Mouse (Mus musculus) heart, postnatal 0 days (tissue): ENCODE data around the gene Hist2h3b. TPM values are rescaled to one million over a fixed set of nuclear protein-coding genes. Genes with fewer than 3 reads are reported as not detected.

ENCODE experiments used
- ATAC-seq: fragments of 200-750 bp; cut with Nextera tagmentation; 2 replicates; pipeline ENCODE4 v1.8.0; 2017; ENCODE audit warnings: low read depth, moderate number of reproducible peaks, moderate library complexity; ENCODE audit not compliant: insufficient read depth
- DNase-seq: peaks from one replicate; pipeline ENCODE4 v3.0.0-alpha.2; 2016; ENCODE audit warnings: low spot score
- H3K27ac ChIP-seq: fragments of 300-500 bp; sonication (generic); 2 replicates; pipeline ENCODE4 v1.5.1; 2014; ENCODE audit warnings: low read depth, mild to moderate bottlenecking
- H3K27me3 ChIP-seq: fragments of 300-500 bp; sonication (generic); 2 replicates; pipeline ENCODE4 v1.6.1; 2014; ENCODE audit warnings: low read length, mixed read lengths; ENCODE audit not compliant: control insufficient read depth, insufficient read depth
- H3K36me3 ChIP-seq: fragments of 300-500 bp; sonication (generic); replicated peaks from 2 replicates; pipeline ENCODE4 v1.6.1; 2014; ENCODE audit warnings: low read length, mixed read lengths; ENCODE audit not compliant: control insufficient read depth, insufficient read depth
- H3K4me1 ChIP-seq: fragments of 300-500 bp; sonication (generic); 2 replicates; pipeline ENCODE4 v1.6.1; 2014; ENCODE audit warnings: antibody characterized with exemption; ENCODE audit not compliant: control insufficient read depth, insufficient read depth
- H3K4me2 ChIP-seq: fragments of 300-500 bp; sonication (generic); 2 replicates; pipeline ENCODE4 v1.6.1; 2014; ENCODE audit warnings: low read depth, mild to moderate bottlenecking, low read length, moderate library complexity
- H3K4me3 ChIP-seq: fragments of 300-500 bp; sonication (generic); 2 replicates; pipeline ENCODE4 v1.5.1; 2014; ENCODE audit warnings: low read depth, low read length
- H3K9ac ChIP-seq: fragments of 300-500 bp; sonication (generic); replicated peaks from 2 replicates; pipeline ENCODE4 v1.6.1; 2014; ENCODE audit warnings: low read depth, low read length, mixed read lengths
- H3K9me3 ChIP-seq: fragments of 300-500 bp; sonication (generic); replicated peaks from 2 replicates; pipeline ENCODE4 v1.6.1; 2016; ENCODE audit warnings: low read length; ENCODE audit not compliant: control insufficient read depth
- CTCF ChIP-seq: IDR thresholded peaks from 2 replicates; pipeline ENCODE4 v1.5.1; 2016; ENCODE audit warnings: antibody characterized with exemption, control low read depth, low read depth
- EP300 ChIP-seq: IDR thresholded peaks from 2 replicates; pipeline ENCODE4 v1.6.1; 2016; ENCODE audit warnings: antibody characterized with exemption, low read depth
- WGBS: fragments of 180-500 bp; shearing (Covaris S2); extraction: QIAGEN DNeasy Blood & Tissue Kit; methylation state at CpG from one replicate; pipeline ENCODE4 v1.1.7; 2014; 5-methylcytosine and 5-hydroxymethylcytosine counted together
- polyA plus RNA-seq: library from polyadenylated mRNA; unstranded; fragments of >200 nt; fragmentation: Nextera tagmentation; extraction: Ambion mirVana; gene quantifications from 2 replicates; pipeline ENCODE4 v1.2.1, GENCODE M21; 2015
- total RNA-seq: library from RNA; depleted of rRNA; stranded (reverse); fragments of >200 nt; gene quantifications from 2 replicates; pipeline ENCODE4 v1.2.3, GENCODE M21; 2014; ENCODE audit warnings: low replicate concordance

Gene Hist2h3b
- total and polyA plus RNA-seq, 2 experiments from 2014 or later: 13.1 to 1,066 TPM

GRCm38 (mm10) chr3:96221640-96222038 is 46.8 kb upstream of the Hist2h3b start:
- no peaks in the 10 kb centered on the region for H3K36me3 ChIP-seq
- H3K9ac ChIP-seq: peak overlapping the region; percentile 83
- ATAC-seq: no peak
- 25% methylated on average over 9 of the region's 9 CpGs for WGBS
- peak overlapping the region; percentile 64 for H3K4me3 ChIP-seq
- peak overlapping the region; percentile 96 for H3K27ac ChIP-seq
- no peak for TF ChIP-seq CTCF
- TF ChIP-seq EP300: no peak
- no peaks in the 10 kb centered on the region for H3K27me3 ChIP-seq
- DNase-seq: no peak
- H3K4me1 ChIP-seq: peaks cover 32% of the 10 kb centered on the region
- H3K9me3 ChIP-seq: no peaks in the 10 kb centered on the region
- peak overlapping the region; percentile 82 for H3K4me2 ChIP-seq

DNA sequence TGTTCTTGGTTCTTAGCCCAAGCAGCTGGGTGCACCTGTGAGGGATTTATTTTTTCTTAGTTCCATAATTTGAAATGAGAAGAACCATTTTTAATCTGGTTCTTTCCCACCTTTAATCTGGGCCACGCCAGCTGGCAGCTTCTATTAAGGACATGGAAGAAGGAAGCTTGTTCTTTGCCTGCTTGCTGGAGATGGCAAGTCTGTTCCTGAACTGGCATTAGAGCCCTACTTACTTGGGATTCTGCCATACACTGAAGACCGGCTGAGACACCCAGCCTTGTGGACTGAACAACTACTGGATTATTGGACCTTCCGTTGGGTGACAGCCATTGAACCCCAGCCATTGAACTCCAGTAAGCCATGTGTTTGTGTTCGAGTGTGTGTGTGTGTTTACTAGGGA is 45.7 kb upstream of the Hist2h3b start:
- Histone ChIP-seq H3K4me1 (peaks cover 32% of the 10 kb centered on the region), H3K27ac (no peak overlapping the region), H3K9me3 (no peaks in the 10 kb centered on the region), H3K36me3 (no peaks in the 10 kb centered on the region), H3K4me3 (no peak overlapping the region), H3K4me2 (peak overlapping the region; percentile 82), H3K9ac (no peak overlapping the region), H3K27me3 (no peaks in the 10 kb centered on the region)
- WGBS: 87% methylated on average over 4 of the region's 4 CpGs
- DNase-seq (no peak), ATAC-seq (no peak)
- TF ChIP-seq CTCF: no peak
- no peak for TF ChIP-seq EP300

DNA sequence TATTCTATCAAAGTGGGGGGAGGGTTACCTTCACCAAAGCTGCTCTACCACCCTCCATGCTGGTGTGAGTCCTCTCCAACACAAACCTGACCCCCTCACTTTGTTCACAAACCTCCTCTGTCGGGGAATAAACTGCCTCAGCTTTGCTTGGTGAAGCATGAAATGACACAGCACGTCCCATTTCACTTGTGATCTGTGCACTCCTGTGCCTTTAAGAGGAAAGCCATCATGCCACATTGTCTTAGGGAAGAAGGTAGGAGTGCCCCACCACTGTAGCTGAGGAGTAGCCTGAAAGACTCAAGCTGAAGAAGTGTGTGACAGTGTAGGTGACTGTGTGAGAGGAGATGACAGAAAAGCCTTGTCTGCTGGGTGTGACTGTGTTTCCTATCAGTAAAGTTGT is 43.0 kb upstream of the Hist2h3b start:
- DNase-seq (no peak), ATAC-seq (no peak)
- H3K36me3 ChIP-seq: no peaks in the 10 kb centered on the region
- H3K9me3 ChIP-seq: no peaks in the 10 kb centered on the region
- H3K4me2 ChIP-seq: 0 out of 2 replicates have a peak overlapping the region, but pooled peaks have one; percentile 12
- peak overlapping the region; percentile 26 for H3K9ac ChIP-seq
- 30% methylated on average over 2 of the region's 2 CpGs for WGBS
- peaks cover 32% of the 10 kb centered on the region for H3K4me1 ChIP-seq
- no peak overlapping the region for H3K27ac ChIP-seq
- no peaks in the 10 kb centered on the region for H3K27me3 ChIP-seq
- TF ChIP-seq EP300 (no peak), CTCF (no peak)
- no peak overlapping the region for H3K4me3 ChIP-seq

- Histone ChIP-seq H3K9ac (no peak overlapping the region), H3K9me3 (no peaks in the 10 kb centered on the region), H3K27me3 (no peaks in the 10 kb centered on the region), H3K4me2 (no peak overlapping the region), H3K27ac (no peak overlapping the region), H3K36me3 (no peaks in the 10 kb centered on the region), H3K4me3 (no peak overlapping the region), H3K4me1 (peaks cover 28% of the 10 kb centered on the region)
- TF ChIP-seq CTCF (no peak), EP300 (no peak)
- WGBS: 61% methylated on average over 8 of the region's 8 CpGs
- DNase-seq: no peak
- ATAC-seq: peak; percentile 47
Observed at GRCm38 (mm10) chr3:96226695-96227648, 41.5 kb upstream of the Hist2h3b start.

DNA sequence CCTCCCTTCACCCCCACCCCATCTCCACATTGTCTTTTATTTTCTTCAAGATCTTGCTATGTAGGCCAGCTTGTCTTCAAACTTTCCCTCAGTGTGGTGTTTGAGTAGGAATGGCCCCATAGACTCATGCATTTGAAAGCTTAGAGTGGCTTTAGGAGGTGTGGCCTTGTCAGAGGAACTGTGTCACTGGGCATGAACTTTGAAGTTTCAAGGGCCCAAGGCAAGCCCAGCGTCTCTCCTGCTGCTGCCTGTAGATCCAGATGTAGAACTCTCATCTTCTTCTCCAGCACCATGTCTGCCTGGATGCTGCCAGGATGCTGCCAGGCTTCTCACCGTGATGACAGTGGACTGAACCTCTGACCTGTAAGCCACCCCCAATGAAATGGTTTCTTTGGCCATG is 39.6 kb upstream of the Hist2h3b start:
- Histone ChIP-seq H3K4me3 (no peak overlapping the region), H3K4me2 (no peak overlapping the region), H3K27ac (no peak overlapping the region), H3K36me3 (no peaks in the 10 kb centered on the region), H3K27me3 (no peaks in the 10 kb centered on the region), H3K9ac (no peak overlapping the region), H3K4me1 (peaks cover 12% of the 10 kb centered on the region; the same call in 1 of the 2 replicates), H3K9me3 (no peaks in the 10 kb centered on the region)
- 56% methylated on average over 2 of the region's 2 CpGs for WGBS
- no peak for DNase-seq
- TF ChIP-seq EP300: no peak
- TF ChIP-seq CTCF: no peak
- no peak for ATAC-seq
